Mouse (Mus musculus): ENCODE results near the gene Sfxn5. TPM values are rescaled to one million over a fixed set of nuclear protein-coding genes. Genes with fewer than 3 reads are reported as not detected.
A peak's percentile ranks its signal among the peaks of the same experiment; 100 is the strongest.

Sfxn5 gene
- total RNA-seq, 2 experiments from 2014 or later = 3.9 to 5.7 TPM

DNA sequence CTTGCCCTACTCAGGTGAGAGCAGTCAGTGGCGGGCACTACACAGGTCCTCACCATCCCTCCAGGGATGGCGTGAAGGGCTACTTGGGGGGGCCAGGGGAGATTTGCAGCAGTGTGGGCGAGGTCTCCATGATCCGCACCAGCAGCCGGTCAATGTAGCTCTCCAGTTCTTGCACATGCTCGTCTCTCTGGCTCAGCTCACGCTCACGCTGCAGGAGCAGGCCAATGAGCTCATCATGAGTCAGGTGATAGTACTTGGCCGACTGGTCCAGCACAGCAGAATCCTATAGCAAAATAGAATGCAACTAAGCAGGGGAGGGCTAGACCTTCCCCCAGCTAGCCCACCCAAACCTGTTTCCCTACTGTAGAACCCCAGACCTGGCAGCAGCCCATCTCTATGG lies 3.7 kb upstream of the Sfxn5 start:
- intact Hi-C loops (cut with DNase I) = no loop called here
- DNase-seq = no peak

DNA sequence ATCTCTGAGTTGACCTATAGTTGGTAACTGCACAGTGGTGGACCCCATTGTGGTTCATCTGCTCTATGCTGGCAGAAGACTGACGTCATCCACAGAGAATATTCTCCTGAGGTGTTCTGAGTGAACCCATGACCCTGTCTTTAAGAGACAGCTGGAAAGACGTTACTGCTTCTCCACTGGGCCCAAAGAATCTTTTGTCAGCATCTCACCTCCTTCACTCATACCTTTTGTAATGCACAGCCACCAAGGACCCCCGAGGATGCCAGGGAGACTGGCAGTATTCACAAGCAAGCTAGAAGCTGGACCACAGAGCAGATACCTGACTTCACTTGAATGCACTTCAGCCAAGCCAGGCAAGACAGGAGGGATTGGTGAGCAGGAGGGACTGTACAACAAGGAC lies 2.1 kb upstream of the Sfxn5 start:
- intact Hi-C loops (cut with DNase I) = no loop called here
- no peak for DNase-seq

- intact Hi-C loops (cut with DNase I) = loop anchor here (5.0 kb wide), 2 partner anchors 73 to 173 kb away; no protein-coding TSS in a partner anchor
- no peak for DNase-seq
These were observed 1.6 kb upstream of the Sfxn5 start for GRCm38 (mm10) chr6:85334851-85335250.

GRCm38 (mm10) chr6:85334251-85334650 lies 1.0 kb upstream of the Sfxn5 start:
- DNase-seq = no peak
- intact Hi-C loops (cut with DNase I) = loop anchor here (5.0 kb wide), 2 partner anchors 72 to 172 kb away; no protein-coding TSS in a partner anchor

DNA sequence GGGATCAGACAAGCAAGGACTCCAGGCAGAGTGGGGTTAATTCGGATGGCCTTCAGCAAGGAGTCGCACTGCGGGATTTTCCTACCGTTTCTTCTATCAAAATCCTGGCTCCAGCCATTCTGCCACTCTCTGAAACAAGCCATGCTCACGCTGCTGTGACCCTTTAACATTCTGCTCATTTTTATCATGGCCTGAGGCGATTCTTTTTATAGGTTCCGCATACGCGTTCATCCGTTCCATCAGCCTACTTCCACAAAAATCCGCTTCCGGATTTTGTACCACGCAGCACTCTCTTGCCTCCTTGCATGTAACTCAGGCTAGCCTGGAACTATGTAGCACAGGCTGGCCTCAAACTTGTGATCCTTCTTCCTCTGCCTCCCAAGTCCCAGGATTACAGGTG lies 510 bp upstream of the Sfxn5 start:
- intact Hi-C loops (cut with DNase I) = loop anchor here (5.0 kb wide), 2 partner anchors 71 to 171 kb away; no protein-coding TSS in a partner anchor
- DNase-seq = no peak

DNA sequence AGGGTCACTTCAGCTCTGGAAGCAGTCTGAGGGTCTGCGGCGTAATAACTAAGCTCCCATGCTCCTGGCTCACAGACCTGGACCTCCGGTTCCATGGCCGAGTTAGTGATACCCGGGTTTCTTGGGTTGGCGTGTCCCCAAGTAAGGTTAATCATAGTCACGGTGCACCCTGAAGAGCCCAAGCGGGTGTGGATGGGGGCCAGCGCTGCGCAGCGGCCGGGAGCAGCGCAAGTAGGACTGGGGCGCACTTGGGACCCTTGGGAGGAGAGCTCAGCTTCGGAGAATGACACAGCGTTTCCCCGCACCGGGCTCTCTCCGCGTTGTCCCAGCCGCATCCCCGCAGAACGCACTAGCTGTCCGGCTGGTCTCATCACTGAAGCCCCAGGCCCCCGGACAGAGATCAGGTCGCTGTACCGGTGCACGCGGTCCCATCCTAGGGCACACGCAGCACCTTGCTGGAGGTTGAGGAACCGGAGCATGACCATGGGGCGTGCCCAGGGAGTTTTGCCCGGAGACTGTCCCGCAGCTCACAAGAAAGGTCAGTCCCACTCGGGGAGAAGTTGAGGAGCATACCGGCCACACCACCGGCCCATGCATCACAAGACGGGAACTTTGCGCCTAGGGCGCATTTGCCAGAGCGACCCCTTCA lies 747 bp downstream of the Sfxn5 start:
- DNase-seq = no peak
- intact Hi-C loops (cut with DNase I) = loop anchor here (5.0 kb wide), 2 partner anchors 70 to 170 kb away; no protein-coding TSS in a partner anchor

DNA sequence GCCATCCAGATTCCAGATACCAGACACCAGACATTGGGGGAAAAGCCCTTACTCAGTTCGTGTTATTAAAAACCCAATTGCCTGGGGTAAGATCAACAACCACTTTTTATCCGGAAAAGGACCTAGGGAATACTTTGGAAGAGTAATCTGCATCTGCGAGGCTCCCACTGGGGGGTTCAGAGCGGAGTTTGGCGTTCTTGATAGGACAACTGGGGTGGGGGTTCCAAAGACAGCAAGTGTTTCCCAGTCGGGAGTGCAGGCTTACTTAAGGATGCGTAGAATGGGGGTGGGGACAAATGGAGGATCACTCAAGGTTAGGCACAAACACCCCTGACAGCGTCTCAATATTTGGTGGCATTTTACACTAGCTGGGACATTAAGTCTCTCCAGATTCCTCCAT lies 1.5 kb downstream of the Sfxn5 start:
- no peak for DNase-seq
- intact Hi-C loops (cut with DNase I) = loop anchor here (5.0 kb wide), 2 partner anchors 69 to 169 kb away; no protein-coding TSS in a partner anchor

DNA sequence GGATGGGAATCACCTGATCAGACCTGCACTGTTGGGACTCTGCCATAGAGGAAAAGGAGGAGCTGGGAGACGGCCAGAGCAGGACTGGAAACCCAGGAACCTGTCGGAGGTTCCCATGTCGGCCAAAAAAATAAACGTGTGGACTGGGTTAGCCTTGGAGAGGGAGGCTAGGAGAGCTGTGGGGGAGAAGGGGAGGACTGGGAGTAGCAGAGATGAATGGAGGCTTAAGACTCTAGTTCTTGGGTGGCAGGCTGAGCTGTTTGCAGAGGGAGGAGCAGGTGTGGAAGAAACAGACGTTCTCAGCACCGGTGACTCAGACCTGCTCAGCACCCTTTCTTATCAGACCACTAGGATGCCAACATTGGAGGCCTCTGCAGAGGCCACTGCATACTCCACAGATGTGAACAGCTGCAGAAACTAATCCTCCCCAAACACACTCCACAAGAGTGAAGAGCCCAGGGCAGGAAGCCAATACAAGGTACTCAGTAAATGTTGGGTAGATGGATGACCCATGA lies 1.9 kb downstream of the Sfxn5 start:
- no peak for DNase-seq
- intact Hi-C loops (cut with DNase I) = loop anchor here (5.0 kb wide), 2 partner anchors 69 to 169 kb away; no protein-coding TSS in a partner anchor

DNA sequence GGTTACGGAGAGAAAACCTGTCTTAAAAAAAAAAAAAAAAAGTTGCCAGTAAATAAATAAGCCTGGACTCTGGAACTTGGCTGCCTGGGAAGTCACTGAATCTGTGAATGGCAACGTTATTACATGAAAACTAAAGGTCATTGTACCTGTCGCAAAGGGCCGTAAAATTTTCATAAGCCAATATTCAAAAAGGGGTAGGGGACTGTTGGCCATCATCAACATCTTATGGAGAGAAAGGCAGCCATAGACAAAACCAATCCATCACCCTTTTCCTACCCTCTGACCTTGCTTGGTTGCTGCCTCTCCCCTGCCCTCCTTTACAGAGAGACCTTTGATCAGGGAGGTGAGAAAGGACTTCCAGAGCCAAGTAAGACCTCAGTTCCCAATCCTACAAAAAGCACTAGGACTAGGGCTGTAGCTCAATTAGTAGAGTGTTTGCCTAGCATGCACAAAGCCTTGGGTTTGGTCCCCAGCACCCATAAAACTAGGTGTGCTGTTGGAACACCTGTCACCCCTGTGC lies 3.5 kb downstream of the Sfxn5 start:
- intact Hi-C loops (cut with DNase I) = loop anchor here (5.0 kb wide), 2 partner anchors 67 to 167 kb away; no protein-coding TSS in a partner anchor

DNA sequence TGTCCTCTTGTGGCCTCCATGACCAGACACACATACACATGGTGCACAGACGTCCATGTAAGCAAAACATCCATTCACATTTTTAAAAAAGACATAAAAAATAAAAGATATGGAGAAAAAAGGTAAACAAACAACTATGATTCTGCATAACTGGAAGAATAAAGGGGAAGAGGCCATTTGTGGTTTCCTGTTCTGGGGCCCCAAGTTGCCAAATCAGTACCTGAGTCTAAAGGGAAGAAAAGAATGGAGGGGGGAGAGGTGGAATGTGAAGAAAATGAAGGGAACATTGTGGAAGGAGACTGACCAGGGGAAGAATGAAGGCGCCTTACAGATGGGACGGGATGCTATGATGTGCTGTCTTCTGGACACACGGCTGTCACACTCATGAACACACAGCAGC lies 6.7 kb downstream of the Sfxn5 start:
- intact Hi-C loops (cut with DNase I) = no loop called here
- no peak for DNase-seq

More for the DNA sequence above, 3.5 kb downstream of the Sfxn5 start:
- DNase-seq = no peak

- DNase-seq = no peak
- intact Hi-C loops (cut with DNase I) = no loop called here
These were observed 8.1 kb downstream of the Sfxn5 start for GRCm38 (mm10) chr6:85325109-85325508.

- intact Hi-C loops (cut with DNase I) = no loop called here
- DNase-seq = no peak
These were observed 12.8 kb downstream of the Sfxn5 start for GRCm38 (mm10) chr6:85320445-85320866.

DNA sequence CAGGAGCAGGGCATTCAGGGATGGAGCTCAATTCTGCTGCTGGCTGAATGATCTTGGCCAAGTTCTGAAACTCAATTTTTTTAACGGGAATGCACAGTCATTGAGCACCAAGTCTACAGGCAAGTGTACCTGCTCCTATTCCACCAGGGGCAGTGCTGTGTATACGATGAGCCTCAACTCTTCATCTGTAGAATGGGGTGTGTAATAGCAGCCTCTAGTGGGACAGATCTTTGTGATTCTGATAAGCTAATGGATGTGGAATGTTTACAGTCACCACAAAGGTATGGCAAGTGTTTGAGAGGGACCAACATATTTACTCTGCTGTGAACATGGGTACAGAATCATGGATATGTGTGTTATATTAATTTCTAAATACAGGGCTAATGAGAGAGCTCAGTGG lies 17.0 kb downstream of the Sfxn5 start:
- intact Hi-C loops (cut with DNase I) = no loop called here
- no peak for DNase-seq

DNA sequence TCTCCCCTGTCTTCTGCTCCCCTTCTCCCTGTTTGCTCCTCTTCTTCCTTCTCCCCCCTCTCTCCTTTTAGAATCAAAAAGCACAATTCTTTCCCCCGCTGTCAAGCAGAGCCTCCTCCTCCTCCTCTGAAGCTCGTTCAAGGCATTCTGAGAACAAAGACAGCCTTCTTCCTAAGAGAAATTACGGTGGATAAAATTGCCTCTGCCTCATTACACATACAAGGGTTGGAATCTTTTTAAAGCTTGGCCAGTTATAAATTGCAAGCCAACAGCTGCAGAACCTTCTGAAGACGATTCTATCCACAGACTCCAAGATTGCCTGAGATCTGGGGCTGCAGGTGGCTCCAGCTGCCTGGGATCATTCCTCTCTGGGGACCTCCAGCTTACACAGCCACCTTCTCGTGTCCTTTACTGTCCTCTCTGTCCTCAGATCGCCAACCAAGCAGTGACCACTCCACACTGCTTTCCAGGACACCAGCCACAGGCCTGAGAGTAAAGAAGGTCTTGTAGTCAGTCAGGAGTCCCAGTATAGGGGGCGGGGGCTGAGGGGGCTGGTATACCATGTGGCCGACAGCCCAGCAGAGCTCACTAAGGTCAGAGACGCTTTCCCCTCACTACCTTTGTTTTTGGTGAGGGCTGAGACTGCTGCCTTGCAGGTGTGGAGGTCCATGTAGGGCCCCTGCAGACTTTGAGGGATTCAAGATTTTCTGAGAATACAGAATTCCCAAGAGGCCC lies 19.0 kb downstream of the Sfxn5 start:
- intact Hi-C loops (cut with DNase I) = no loop called here
- no peak for DNase-seq

DNA sequence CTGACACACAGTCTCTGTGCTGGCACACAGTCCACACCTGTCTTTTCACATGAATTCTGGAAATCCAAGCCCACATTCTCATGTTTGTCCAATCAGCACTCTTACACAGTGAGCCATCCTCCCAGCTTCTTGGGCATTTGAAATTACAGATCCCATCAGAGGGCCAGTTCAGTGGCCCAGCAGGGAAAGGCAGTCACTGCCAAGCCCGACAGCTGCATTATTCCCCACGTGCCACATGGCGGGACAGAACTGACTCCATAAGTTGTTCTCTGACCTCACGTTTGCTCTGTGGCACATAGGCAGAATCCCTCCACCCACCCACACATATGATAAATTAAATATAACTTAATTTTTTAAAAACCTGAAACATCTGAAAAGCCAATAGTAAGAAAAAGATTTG lies 25.3 kb downstream of the Sfxn5 start:
- intact Hi-C loops (cut with DNase I) = no loop called here
- DNase-seq = no peak

DNA sequence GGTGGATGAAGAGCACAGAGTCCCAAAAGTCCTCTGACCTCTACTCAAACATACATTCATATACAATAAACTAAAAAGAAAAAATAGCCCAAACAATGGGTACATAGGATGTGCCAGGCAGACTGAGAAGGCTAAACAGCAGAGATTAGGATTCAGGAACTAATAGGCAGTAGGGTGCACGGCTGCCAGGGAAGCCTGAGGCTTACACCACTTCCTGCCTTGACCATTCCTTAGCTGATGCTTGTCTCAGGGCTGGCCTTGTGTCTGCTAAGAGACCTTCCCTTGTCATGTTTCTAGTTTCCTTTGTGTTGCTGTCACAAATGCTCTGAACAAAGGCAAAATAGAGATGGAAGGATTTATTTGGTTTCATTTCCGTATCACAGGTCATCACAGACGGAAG lies 26.8 kb downstream of the Sfxn5 start:
- no peak for DNase-seq
- intact Hi-C loops (cut with DNase I) = no loop called here

GRCm38 (mm10) chr6:85305826-85306225 lies 27.4 kb downstream of the Sfxn5 start:
- no peak for DNase-seq
- intact Hi-C loops (cut with DNase I) = no loop called here

DNA sequence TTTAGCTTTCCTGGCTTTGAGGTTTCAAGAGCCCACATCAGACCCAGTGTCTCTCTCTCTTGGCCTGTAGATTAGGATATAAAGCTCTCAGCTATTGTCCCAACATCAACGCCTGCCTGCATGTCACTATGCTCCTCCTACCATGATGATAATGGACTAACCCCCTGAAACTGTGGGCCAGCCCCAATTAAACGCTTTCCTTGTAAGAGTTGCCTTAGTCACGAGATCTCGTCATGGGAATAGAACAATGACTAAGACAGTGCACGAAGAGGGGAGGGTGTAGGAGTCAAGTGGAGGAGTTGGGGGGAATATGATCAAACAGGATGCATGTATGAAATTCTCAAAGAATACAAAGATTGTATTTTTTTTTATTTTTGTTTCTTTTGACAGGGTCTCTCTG lies 28.3 kb downstream of the Sfxn5 start:
- no peak for DNase-seq
- intact Hi-C loops (cut with DNase I) = no loop called here

- DNase-seq = peak; percentile 32 to 67
These were observed 30.7 kb downstream of the Sfxn5 start for GRCm38 (mm10) chr6:85302326-85303055.

DNA sequence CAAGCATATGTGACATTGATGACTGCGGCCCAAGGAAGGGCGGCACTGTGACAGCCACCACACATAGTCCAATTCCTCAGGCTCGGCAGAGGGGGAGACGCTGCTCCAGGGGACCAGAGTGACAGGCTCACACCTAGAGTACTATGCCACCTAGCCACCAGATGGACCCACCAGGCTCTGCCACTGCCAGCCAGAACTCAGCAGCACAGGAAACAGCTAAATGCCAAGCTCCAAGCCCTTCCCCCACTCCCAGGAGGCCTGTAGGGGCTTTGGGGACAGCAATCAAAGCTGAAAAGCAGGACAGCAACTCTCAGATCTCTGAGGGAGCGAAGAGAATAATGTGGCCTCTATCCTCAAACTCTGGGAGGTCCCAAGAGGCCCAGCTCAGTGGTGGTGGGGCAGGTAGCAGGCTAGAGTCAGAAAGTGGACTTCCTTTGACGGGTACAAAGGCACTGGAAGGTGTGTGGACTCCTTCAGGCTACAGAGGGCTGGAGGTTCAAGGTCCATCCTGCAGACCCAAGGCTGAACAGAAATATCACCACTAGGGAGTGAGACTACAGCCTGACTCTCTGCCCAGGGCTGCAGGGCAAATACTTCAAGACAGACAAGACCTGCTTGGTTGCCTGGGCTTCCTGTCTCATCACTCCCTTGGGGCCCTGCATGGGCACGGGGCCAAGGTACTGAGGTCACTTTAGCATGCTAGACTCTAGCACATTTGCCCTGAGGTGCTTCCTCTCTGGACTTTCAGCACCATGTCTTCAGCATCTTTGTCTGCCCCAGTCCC lies 37.6 kb downstream of the Sfxn5 start:
- DNase-seq = peak; percentile 55 to 69
- intact Hi-C loops (cut with DNase I) = no loop called here

More at GRCm38 (mm10) chr6:85302326-85303055, 30.7 kb downstream of the Sfxn5 start:
- intact Hi-C loops (cut with DNase I) = no loop called here
